Mouse (Mus musculus): ENCODE data around the gene Myo1e. TPM values are rescaled to one million over a fixed set of nuclear protein-coding genes. Genes with fewer than 3 reads are reported as not detected.

The Myo1e gene
- 9.0 and 9.1 TPM in 2 replicates for polyA plus RNA-seq (2015; fragmentation: Nextera tagmentation; extraction: Ambion mirVana)

GRCm38 (mm10) chr9:70207151-70207831, at the start of gene Myo1e:
Myo1e (plus strand) TSS chr9:70207350.
- peak; percentile 96 for ATAC-seq (ENCODE audit: low FRiP score, low read depth)
- under 1% methylated on average over 43 of the region's 43 CpGs for WGBS

GRCm38 (mm10) chr9:70160071-70160470, 47.1 kb upstream of the Myo1e start:
- Histone ChIP-seq H3K27ac (replicated peaks) (no peak overlapping the region), H3K36me3 (no peaks in the 10 kb centered on the region), H3K4me3 (no peak overlapping the region), H3K4me1 (replicated peaks) (no peaks in the 10 kb centered on the region), H3K4me2 (no peak overlapping the region), H3K9me3 (no peaks in the 10 kb centered on the region), H3K9ac (no peak overlapping the region), H3K27me3 (no peaks in the 10 kb centered on the region)
- no peak for ATAC-seq (ENCODE audit: low FRiP score, low read depth)
- WGBS = 90% methylated on average over 10 of the region's 10 CpGs

More at GRCm38 (mm10) chr9:70207151-70207831, at the start of gene Myo1e:
- Histone ChIP-seq H3K4me1 (replicated peaks) (peaks cover 22% of the 10 kb centered on the region), H3K4me2 (peak within 1 kb of the TSS; percentile 100), H3K4me3 (peak within 1 kb of the TSS; percentile 69), H3K9ac (peak within 1 kb of the TSS; percentile 53), H3K36me3 (no peaks in the 10 kb centered on the region), H3K27ac (replicated peaks) (peak within 1 kb of the TSS; percentile 76), H3K27me3 (peaks cover 9% of the 10 kb centered on the region; the same call in 1 of the 2 replicates), H3K9me3 (no peaks in the 10 kb centered on the region)

- no peak overlapping the region for H3K4me3 ChIP-seq
- no peaks in the 10 kb centered on the region for H3K27me3 ChIP-seq
- no peak overlapping the region for H3K27ac ChIP-seq (replicated peaks)
- WGBS = 82% methylated on average over 7 of the region's 7 CpGs
- H3K36me3 ChIP-seq = no peaks in the 10 kb centered on the region
- no peak for ATAC-seq (ENCODE audit: low FRiP score, low read depth)
- H3K4me2 ChIP-seq = no peak overlapping the region
- no peak overlapping the region for H3K9ac ChIP-seq
- H3K4me1 ChIP-seq (replicated peaks) = peaks cover 2% of the 10 kb centered on the region
- H3K9me3 ChIP-seq = no peaks in the 10 kb centered on the region
Measured at GRCm38 (mm10) chr9:70168973-70169372, 38.2 kb upstream of the Myo1e start.

GRCm38 (mm10) chr9:70174291-70174848, 32.8 kb upstream of the Myo1e start:
- Histone ChIP-seq H3K27ac (replicated peaks) (peak overlapping the region; percentile 59), H3K4me2 (no peak overlapping the region), H3K4me3 (no peak overlapping the region), H3K36me3 (no peaks in the 10 kb centered on the region), H3K27me3 (no peaks in the 10 kb centered on the region), H3K9ac (no peak overlapping the region), H3K9me3 (no peaks in the 10 kb centered on the region), H3K4me1 (replicated peaks) (peaks cover 18% of the 10 kb centered on the region)
- 37% methylated on average over 4 of the region's 4 CpGs for WGBS
- 0 out of 2 replicates have a peak, but pooled peaks have one; percentile 23 for ATAC-seq (ENCODE audit: low FRiP score, low read depth)

- H3K4me3 ChIP-seq = no peak overlapping the region
- no peaks in the 10 kb centered on the region for H3K27me3 ChIP-seq
- H3K27ac ChIP-seq (replicated peaks) = peak overlapping the region; percentile 59
- no peak overlapping the region for H3K4me2 ChIP-seq
- no peak overlapping the region for H3K9ac ChIP-seq
- no peaks in the 10 kb centered on the region for H3K36me3 ChIP-seq
- no peaks in the 10 kb centered on the region for H3K9me3 ChIP-seq
- peaks cover 18% of the 10 kb centered on the region for H3K4me1 ChIP-seq (replicated peaks)
- ATAC-seq (ENCODE audit: low FRiP score, low read depth) = no peak
- 14% methylated on average over 6 of the region's 6 CpGs for WGBS
Measured at GRCm38 (mm10) chr9:70174896-70175295, 32.3 kb upstream of the Myo1e start.

GRCm38 (mm10) chr9:70176291-70176690, 30.9 kb upstream of the Myo1e start:
- Histone ChIP-seq H3K36me3 (no peaks in the 10 kb centered on the region), H3K9me3 (no peaks in the 10 kb centered on the region), H3K4me3 (no peak overlapping the region), H3K27me3 (no peaks in the 10 kb centered on the region), H3K27ac (replicated peaks) (no peak overlapping the region), H3K4me2 (no peak overlapping the region), H3K4me1 (replicated peaks) (peaks cover 23% of the 10 kb centered on the region), H3K9ac (no peak overlapping the region)
- ATAC-seq (ENCODE audit: low FRiP score, low read depth) = no peak
- 80% methylated on average over 3 of the region's 3 CpGs for WGBS

- 31% methylated on average over 12 of the region's 12 CpGs for WGBS
- no peak overlapping the region; the same call in 1 of the 2 replicates for H3K4me2 ChIP-seq
- no peak overlapping the region for H3K27ac ChIP-seq (replicated peaks)
- no peak overlapping the region for H3K9ac ChIP-seq
- H3K4me1 ChIP-seq (replicated peaks) = peaks cover 10% of the 10 kb centered on the region
- ATAC-seq (ENCODE audit: low FRiP score, low read depth) = peak; percentile 69; the same call in 1 of the 2 replicates
- H3K36me3 ChIP-seq = no peaks in the 10 kb centered on the region
- H3K4me3 ChIP-seq = no peak overlapping the region
- no peaks in the 10 kb centered on the region for H3K27me3 ChIP-seq
- no peaks in the 10 kb centered on the region for H3K9me3 ChIP-seq
Measured at GRCm38 (mm10) chr9:70181719-70182118, 25.4 kb upstream of the Myo1e start.

- Histone ChIP-seq H3K27me3 (no peaks in the 10 kb centered on the region), H3K27ac (replicated peaks) (no peak overlapping the region), H3K36me3 (no peaks in the 10 kb centered on the region), H3K9ac (no peak overlapping the region), H3K4me2 (no peak overlapping the region), H3K4me3 (no peak overlapping the region), H3K4me1 (replicated peaks) (peaks cover 10% of the 10 kb centered on the region), H3K9me3 (no peaks in the 10 kb centered on the region)
- WGBS = 38% methylated on average over 7 of the region's 7 CpGs
- ATAC-seq (ENCODE audit: low FRiP score, low read depth) = no peak
Measured at GRCm38 (mm10) chr9:70182639-70183038, 24.5 kb upstream of the Myo1e start.

GRCm38 (mm10) chr9:70192336-70192735, 14.8 kb upstream of the Myo1e start:
- no peaks in the 10 kb centered on the region for H3K27me3 ChIP-seq
- H3K4me3 ChIP-seq = no peak overlapping the region
- no peak overlapping the region for H3K9ac ChIP-seq
- no peak overlapping the region for H3K4me2 ChIP-seq
- WGBS = 58% methylated on average over 5 of the region's 5 CpGs
- no peaks in the 10 kb centered on the region for H3K9me3 ChIP-seq
- no peak overlapping the region for H3K27ac ChIP-seq (replicated peaks)
- no peak for ATAC-seq (ENCODE audit: low FRiP score, low read depth)
- H3K4me1 ChIP-seq (replicated peaks) = no peaks in the 10 kb centered on the region
- no peaks in the 10 kb centered on the region for H3K36me3 ChIP-seq

- no peaks in the 10 kb centered on the region for H3K4me1 ChIP-seq (replicated peaks)
- no peak overlapping the region for H3K27ac ChIP-seq (replicated peaks)
- no peak overlapping the region for H3K4me3 ChIP-seq
- ATAC-seq (ENCODE audit: low FRiP score, low read depth) = no peak
- H3K9ac ChIP-seq = no peak overlapping the region
- WGBS = 76% methylated on average over 11 of the region's 11 CpGs
- no peak overlapping the region for H3K4me2 ChIP-seq
- H3K36me3 ChIP-seq = no peaks in the 10 kb centered on the region
- H3K27me3 ChIP-seq = no peaks in the 10 kb centered on the region
- H3K9me3 ChIP-seq = no peaks in the 10 kb centered on the region
Measured at GRCm38 (mm10) chr9:70194622-70195021, 12.5 kb upstream of the Myo1e start.

GRCm38 (mm10) chr9:70196956-70197659, 10.0 kb upstream of the Myo1e start:
- WGBS = 74% methylated on average over 15 of the region's 15 CpGs
- Histone ChIP-seq H3K4me1 (replicated peaks) (no peaks in the 10 kb centered on the region), H3K36me3 (no peaks in the 10 kb centered on the region), H3K27ac (replicated peaks) (no peak overlapping the region), H3K9ac (no peak overlapping the region), H3K9me3 (no peaks in the 10 kb centered on the region), H3K4me2 (no peak overlapping the region), H3K27me3 (no peaks in the 10 kb centered on the region), H3K4me3 (no peak overlapping the region)
- ATAC-seq (ENCODE audit: low FRiP score, low read depth) = no peak

- 90% methylated on average over 8 of the region's 8 CpGs for WGBS
- no peaks in the 10 kb centered on the region for H3K36me3 ChIP-seq
- H3K4me3 ChIP-seq = no peak overlapping the region
- H3K9ac ChIP-seq = no peak overlapping the region
- no peak for ATAC-seq (ENCODE audit: low FRiP score, low read depth)
- H3K9me3 ChIP-seq = no peaks in the 10 kb centered on the region
- no peaks in the 10 kb centered on the region for H3K4me1 ChIP-seq (replicated peaks)
- no peaks in the 10 kb centered on the region for H3K27me3 ChIP-seq
- no peak overlapping the region for H3K27ac ChIP-seq (replicated peaks)
- H3K4me2 ChIP-seq = no peak overlapping the region
Measured at GRCm38 (mm10) chr9:70197992-70198391, 9.2 kb upstream of the Myo1e start.

Measured in hindbrain, embryonic 15.5 days (tissue).